Mouse (Mus musculus): ENCODE measurements around the gene Cdhr2.

The Cdhr2 gene

GRCm38 (mm10) chr13:54701243-54701642 is at the start of gene Cdhr2:
Cdhr2 (plus strand) TSS chr13:54701461.
- peak; percentile 81 to 82 for DNase-seq

GRCm38 (mm10) chr13:54660877-54661276 is 40.4 kb upstream of the Cdhr2 start:
- DNase-seq: no peak

- DNase-seq: no peak
Measured at GRCm38 (mm10) chr13:54661358-54661757, 39.9 kb upstream of the Cdhr2 start.

GRCm38 (mm10) chr13:54663999-54664398 is 37.3 kb upstream of the Cdhr2 start:
- DNase-seq: no peak

GRCm38 (mm10) chr13:54664509-54664908 is 36.8 kb upstream of the Cdhr2 start:
- no peak for DNase-seq

GRCm38 (mm10) chr13:54665062-54665461 is 36.2 kb upstream of the Cdhr2 start:
- DNase-seq: no peak

GRCm38 (mm10) chr13:54670491-54670890 is 30.8 kb upstream of the Cdhr2 start:
- peak; percentile 54 to 68 for DNase-seq

- DNase-seq: no peak
Measured at GRCm38 (mm10) chr13:54675895-54676590, 25.2 kb upstream of the Cdhr2 start.

GRCm38 (mm10) chr13:54678263-54678662 is 23.0 kb upstream of the Cdhr2 start:
- no peak for DNase-seq

GRCm38 (mm10) chr13:54680184-54680853 is 20.9 kb upstream of the Cdhr2 start:
- DNase-seq: no peak

- DNase-seq: no peak
Measured at GRCm38 (mm10) chr13:54681291-54681690, 20.0 kb upstream of the Cdhr2 start.

- DNase-seq: no peak
Measured at GRCm38 (mm10) chr13:54683301-54683700, 18.0 kb upstream of the Cdhr2 start.

GRCm38 (mm10) chr13:54684140-54684896 is 16.9 kb upstream of the Cdhr2 start:
- DNase-seq: peak; percentile 40 to 41

- DNase-seq: peak; percentile 71 to 86
Measured at GRCm38 (mm10) chr13:54685174-54685573, 16.1 kb upstream of the Cdhr2 start.

GRCm38 (mm10) chr13:54686139-54687053 is 14.9 kb upstream of the Cdhr2 start:
- DNase-seq: peak in 1 of 2 experiments; percentile 27

GRCm38 (mm10) chr13:54687096-54687495 is 14.2 kb upstream of the Cdhr2 start:
- peak; percentile 88 to 89 for DNase-seq

- peak; percentile 98 to 99 for DNase-seq
Measured at GRCm38 (mm10) chr13:54687575-54688424, 13.5 kb upstream of the Cdhr2 start.

- DNase-seq: no peak
Measured at GRCm38 (mm10) chr13:54690151-54690740, 11.0 kb upstream of the Cdhr2 start.

GRCm38 (mm10) chr13:54691737-54692136 is 9.5 kb upstream of the Cdhr2 start:
- no peak for DNase-seq

GRCm38 (mm10) chr13:54692711-54693557 is 8.3 kb upstream of the Cdhr2 start:
- DNase-seq: no peak

Measured in kidney, postnatal 36 days (tissue).